Mouse (Mus musculus) 3T3-L1 (cell line): ENCODE data around the gene Gm20388.
"Not testable (repeated sequence)": the region's sequence is repeated elsewhere in the genome, so short reads cannot be mapped to it uniquely, and the experiment has no call there.

Experiments used
- DNase-seq: peaks from one replicate; pipeline ENCODE4 v3.0.0-alpha.2; 2015; ENCODE audit warnings: low read depth, low spot score

Gm20388 gene

DNA sequence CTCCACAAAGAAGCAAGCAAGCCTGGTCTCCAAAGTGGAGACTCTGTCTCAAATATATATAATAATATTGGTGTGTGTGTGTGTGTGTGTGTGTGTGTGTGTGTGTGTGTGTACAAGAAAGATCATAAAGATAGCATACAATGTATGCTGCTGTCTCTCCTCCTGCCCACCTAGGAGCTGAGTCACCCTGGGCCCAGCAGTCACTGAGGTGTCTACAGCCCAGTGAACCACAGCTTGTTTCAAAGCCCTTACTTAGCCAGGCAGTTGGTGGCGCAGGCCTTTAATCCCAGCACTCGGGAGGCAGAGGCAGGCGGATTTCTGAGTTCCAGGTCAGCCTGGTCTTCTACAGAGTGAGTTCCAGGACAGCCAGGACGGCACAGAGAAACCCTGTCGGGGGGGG is 3119.4 kb downstream of the Gm20388 start:
- DNase-seq, result not testable (repeated sequence)

DNA sequence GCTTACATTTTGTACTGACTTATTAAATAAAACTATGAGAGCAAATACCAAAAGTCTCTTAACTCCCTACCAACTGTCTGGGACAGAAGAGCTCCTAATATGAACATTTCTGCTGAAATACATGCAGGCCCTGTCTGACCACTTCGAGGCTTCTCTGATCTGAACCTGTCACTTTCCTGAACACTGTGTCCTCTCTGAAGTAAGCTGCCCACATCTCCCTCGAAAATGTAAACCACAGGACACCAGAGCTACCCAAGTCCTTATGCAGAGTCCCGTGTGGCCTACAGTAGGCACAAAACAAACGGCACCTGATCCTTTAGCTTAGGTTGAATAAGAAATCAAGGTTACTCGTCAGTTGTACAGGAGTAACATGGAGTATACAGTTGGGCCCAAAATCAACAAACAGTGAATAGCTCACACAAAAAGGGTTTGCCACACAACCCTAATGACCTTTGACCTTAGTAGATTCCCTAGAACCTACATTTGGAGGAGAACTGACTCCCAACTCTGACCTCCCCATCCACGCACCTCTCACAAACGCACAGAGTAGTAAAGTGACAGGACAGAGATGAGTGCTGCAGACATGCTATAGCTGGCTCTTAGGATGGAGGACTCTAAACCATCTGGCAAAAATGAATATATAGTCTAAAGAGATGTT is 3120.8 kb downstream of the Gm20388 start:
- DNase-seq, result no peak

DNA sequence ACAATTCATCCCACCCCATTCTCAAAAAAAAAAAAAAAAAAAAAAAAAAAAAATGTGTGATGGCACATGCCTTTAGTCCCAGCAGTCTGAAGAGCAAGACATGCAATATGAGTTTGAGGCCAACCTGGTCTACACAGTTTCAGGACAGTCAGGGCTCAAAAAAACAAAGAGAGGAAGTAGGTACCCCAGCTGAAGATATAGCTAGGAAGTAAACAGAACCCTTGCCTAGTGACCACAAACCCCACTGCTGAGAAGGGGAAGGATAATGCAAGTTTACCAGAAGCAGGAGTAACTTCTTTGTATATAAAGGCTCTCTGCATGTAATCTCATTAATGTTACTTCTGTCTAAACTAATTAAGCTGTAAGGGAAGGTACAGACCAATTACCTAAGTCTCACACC is 3122.1 kb downstream of the Gm20388 start:
- DNase-seq, result no peak

DNA sequence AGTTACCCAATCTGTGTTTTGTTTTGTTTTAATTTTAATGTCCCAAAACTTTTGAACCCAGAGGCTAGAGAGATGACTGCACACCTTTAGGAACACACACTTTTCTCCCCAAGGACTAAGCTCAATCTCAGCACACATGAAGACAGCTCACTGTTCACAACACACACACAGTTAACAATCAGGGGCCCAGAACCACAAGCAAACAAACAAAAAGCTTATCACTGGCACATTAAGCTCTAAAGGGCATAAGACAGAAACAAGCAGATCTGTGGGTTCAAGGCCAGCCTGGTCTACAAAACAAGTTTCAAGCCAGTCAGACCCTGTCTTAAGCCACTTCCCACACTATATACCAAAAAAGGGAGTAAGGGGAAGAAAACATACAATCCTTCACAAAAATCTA is 3122.8 kb downstream of the Gm20388 start:
- DNase-seq, result no peak

DNA sequence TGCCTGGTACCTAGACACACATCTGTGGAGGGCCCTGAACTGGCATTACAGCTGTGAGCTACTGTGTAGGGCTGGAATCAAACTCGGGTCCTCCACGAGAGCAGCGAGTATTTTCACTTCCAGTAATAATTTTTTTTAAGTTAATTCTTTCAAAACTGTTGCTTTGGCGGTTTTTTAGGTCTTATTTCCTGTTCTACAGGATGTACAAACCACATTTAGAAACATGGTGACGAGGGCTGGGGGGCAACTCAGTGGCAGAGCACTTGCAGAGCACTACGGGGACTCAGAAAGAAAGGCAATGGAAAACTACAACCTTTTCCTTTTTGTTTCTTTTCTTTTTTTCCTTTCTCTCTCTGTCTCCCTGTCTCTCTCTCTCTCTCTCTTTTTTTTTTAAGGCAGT is 3123.5 kb downstream of the Gm20388 start:
- DNase-seq, result no peak

DNA sequence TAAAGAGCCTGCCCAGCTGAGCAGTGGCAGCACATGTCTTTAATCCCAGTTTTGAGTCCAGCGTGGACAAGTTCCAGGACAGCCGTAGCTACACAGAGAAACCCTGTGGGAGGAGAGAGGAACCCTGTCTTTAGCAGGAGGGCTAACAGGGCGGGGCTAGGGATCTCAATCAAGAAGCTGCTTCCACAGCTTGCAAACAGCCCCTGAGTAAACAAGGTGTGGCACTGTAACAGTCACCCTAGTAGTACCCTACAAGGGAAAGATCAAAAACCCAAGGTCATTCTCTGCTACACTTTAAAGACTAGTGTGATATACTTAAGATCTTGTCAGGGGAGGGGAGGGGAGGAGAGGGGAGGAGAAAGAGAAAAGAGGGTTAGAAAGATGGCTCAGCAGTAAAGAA is 3126.3 kb downstream of the Gm20388 start:
- peak; percentile 62 for DNase-seq

DNA sequence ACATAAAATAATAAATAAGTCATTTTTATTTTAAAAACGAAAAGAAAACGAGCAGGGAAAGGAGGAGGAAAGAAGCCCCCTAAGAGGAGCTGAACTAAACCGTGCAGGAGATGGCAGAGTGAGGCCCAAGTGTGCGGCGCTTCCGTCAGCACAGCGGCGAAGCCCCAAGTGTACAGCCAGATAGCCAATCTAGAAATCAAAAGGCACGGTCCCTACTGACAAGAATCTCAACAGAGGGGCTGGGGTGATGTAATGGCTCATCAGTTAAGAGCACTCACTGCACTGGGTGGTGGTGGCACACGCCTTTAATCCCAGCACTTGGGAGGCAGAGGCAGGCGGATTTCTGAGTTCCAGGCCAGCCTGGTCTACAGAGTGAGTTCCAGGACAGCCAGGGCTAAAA is 3126.8 kb downstream of the Gm20388 start:
- no peak for DNase-seq

DNA sequence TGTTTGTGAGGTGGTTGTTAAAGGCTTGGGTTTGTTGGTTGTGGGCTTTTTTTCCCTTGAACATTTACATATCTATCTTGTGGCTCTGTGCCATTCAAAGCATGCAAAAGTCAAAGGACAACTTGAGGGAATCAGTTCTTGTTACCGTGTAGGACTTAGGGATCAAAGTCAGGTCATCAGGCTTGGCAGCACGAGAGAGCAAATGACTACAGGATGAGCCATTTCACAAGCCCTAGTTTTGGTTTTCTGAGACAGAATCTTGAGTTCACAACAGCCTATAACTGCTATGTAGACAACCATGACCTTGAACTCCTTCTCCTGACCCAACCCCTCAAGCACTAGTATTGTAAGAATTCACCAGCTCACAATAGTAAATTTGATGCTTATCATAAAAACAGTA is 3127.7 kb downstream of the Gm20388 start:
- DNase-seq, result peak; percentile 22

DNA sequence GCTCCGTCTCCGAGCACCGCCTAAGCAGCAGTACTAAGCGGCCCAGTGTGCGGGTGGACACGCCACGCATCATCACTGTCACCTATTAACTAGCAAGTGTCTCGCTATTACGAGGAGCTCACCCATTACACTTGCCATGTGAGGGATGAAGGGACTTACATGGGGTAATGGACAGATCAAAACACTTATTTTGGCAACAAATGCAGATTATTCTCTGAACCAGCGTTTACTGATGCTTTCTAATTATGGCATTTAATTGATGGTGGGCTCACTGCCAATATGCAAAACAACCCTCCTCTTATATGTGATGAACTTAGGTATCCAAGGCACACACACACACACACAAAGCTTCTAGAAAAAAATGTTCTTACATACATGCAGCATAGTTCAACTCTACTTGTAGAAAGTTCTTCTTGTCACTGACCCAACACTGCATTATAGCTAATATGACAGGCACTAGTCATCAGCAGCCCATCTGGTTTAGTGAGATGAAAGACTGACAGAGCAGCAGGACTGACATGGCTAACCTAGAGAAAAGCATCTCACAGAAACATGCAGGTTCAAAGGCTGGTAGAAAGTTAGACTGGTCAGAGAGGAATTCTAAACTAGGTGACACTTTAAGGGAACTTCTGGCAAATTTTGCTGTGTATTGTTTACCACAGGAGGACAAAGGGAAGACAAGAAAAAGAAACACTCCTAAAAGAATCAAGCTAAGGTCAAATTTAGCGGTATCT is 3128.9 kb downstream of the Gm20388 start:
- no peak for DNase-seq

DNA sequence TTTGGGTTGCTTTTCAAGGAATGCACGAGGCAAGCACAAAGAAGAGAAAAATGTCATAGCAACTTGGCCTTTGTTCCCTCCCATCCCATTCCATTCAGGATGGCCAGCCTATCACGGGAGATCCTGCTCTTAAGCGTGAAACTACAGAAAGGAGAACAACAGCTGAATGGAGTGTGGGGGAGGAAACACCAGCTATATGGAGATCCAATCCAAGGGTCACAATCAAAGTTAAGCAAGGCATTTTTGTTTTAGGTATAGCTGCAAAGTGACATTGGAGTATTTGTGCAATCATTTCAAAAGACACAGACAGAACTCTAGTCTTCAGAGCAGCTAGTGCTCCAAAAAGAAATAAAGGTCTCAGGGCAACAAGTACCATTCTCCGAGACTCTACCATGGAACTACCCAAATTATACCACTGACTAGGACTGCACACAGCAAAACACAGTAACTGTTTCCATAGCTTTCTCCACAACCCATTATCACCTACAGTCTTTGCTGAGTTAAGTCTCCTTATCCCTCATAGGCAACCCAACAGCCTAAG is 3129.5 kb downstream of the Gm20388 start:
- DNase-seq, result peak; percentile 66

DNA sequence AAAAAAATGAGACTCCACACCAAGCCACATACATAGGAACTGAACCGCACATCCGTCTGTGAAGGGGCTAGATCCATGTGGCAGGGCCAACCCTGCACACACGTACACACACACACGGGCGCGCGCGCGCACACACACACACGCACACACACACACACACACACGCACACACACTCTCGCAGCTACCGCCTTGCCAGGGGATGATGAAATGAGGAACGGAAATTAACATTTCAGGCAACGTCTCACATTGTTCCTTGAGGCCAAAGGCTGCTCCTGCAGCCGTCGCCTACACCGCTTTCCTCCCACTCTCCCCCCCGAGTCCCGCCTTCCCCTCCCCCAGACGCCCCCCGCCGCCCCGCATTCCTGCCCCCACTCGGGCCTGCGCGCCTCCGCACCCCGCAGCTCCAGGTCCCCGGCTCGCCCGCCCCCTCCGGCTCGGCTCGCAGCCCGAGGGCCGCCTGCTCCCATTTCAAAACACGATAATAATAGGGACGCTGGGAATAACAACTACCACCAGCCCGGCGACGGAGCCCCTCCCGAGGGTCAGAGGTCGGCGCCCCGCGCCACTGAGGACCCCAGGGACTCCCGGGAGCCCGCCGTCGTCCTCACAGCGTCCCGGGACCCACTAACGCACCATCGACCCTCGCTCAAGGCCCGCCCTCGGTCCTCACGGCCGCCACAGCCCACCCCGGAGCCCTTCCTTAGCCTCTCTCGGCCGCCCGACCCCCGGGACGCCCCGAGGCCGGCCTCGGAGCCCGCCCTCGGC is 3130.6 kb downstream of the Gm20388 start:
- peak; percentile 73 for DNase-seq

DNA sequence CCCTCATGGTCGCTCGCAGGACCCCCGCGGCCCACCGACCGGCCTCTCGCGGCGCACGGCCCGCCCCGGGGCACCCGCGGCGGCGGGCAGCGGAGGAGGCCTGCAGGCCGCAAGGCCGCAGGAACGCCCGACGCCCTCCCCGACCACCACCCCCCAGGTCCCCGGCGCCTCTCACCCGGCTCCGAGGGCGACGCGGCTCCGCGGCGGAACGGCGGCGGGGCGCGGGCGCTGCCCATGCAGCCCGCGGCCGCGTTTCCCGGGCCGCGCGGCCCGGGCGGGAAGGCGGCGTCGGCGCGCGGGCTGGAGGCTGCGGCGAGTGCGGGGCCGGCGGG is 3131.1 kb downstream of the Gm20388 start:
- DNase-seq, result no peak

DNA sequence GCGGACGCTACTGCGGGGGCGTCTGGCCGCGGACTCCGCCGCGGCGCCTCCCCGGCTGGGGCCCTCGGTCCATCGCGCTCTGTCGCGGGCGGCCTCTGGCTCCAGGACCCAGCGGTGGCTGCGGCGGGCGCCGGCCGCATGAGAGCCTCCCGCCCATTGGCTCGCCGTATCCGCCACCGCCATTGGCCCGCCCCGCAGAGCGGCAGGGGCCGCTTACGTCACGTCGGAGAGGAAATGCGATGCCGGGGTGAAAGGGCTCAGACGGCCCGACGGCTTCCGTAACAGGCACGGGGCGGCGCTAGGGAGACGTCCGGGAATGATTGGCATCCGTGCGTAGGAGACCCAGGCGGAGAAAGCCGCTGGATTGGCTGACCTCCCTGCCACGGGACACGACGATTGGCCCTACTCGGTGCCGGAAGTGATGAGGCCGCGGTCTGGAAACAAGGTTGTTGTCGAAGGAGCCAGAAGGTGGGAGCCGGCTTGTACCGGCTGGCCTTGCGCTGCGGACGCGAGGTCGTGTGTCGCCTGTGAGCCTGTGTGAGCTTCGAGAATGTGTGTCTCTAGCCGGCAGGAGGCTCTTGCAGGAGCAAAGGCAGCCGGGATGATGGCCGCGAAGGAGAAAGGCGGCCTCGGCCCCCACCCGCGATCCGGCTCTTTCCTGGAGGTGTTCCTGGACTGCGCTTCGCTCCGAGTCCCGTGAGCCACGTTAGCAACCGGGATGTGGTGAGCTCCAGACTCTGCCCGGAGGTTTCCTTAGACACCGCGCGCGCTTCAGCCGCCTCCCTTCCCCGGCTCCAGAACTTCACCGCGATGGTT is 3131.7 kb downstream of the Gm20388 start, which contains the start of gene Ankrd11:
TSS of gene Ankrd11 (minus strand) at position 120 of the 816 bp plus-strand sequence.
- DNase-seq, result peak; percentile 100

DNA sequence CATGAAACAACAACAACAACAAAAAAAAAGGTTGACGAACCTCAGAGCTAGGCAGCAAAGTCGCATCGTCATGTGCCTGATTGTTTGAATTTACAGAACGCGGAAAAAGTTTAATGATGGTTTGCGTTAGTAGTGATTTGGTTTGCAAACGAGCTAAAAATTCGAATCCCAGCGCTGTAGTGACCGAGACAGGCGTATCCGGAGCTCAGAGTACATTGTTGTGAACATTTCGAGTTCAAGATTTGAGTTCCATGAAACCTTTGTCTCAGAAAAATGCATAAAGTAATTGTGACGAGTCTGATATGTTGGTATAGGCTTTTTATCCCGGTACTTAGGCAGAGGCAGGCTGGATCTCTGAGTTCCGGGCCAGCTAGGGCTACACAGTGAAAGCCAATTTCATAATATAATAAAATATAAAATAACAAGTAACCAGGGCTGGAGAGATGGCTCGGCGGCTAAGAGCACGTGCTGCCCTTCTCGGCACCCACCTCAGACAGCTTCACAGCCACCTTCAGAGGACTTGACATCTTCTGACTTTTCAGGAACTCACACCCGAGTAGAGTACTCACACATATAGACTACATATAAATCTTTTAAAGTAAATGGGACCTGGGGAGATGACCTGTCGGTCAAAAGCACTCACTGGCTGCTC is 3132.5 kb downstream of the Gm20388 start:
- DNase-seq, result peak; percentile 37

DNA sequence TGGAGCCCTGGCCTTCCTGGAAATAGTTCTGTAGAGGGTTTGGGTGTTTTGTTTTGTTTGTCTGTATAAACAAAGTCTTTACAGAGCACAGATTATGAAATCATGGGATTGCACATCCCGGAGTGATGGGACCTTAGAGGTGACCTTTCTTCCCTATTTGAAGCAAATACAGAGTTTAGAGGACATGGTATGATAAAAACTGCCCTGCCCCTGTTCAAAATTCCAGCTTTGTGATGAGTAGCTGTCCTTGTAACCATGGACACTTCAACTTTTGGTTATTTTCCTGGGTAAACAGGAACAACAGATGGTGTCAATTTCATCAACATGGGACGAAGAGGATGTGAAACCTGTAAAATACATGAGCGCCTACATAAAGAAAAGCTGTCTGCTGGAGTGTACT is 3133.3 kb downstream of the Gm20388 start:
- DNase-seq, result no peak

DNA sequence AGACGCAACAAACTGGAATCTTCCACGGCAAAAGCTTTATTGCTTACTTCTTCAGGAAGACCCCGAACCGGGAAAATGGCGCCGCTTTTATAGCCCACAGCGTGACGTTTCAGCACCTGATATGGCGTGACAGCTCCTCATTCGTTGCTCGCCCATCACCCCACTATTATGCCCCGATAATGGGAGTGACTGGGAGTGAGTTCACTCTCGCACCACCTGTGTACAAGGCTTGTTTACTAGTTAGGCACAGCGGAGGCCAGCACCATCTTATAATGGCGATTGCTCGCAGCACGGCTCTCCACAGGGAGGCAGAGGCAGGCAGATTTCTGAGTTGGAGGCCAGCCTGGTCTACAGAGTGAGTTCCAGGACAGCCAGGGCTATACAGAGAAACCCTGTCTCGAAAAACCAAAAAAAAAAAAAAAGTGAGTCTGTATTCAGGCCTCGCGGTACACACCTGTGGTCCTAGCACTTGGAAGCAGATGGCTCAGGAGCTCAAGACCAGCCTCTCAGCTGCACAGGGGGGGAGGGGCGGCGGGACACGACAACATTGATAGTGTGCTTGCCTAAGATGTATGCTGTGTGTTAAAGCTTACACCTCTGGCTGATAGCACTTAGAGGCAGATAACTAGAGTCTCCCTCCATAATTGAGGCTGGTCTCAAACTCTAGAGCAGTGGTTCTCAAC is 3134.2 kb downstream of the Gm20388 start:
- not testable (repeated sequence) for DNase-seq

DNA sequence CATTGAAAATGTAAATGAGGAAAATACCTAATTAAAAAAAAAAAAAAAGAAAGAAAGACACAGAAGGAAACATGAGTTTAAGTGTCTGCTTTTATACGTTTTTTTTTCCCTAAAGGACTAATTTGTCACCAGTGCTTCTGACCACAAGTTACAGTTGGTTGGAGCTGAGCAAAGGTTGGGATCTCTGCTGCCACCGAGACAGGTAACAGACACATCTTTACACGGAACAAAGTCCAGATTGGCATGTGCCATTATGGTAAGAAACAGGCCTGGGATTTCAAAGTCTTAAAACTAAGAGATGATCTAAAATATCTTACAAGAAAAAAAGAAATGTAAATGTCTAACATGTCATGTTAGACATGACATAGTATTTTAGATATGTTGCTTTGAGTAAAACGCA is 3136.1 kb downstream of the Gm20388 start:
- DNase-seq, result no peak

DNA sequence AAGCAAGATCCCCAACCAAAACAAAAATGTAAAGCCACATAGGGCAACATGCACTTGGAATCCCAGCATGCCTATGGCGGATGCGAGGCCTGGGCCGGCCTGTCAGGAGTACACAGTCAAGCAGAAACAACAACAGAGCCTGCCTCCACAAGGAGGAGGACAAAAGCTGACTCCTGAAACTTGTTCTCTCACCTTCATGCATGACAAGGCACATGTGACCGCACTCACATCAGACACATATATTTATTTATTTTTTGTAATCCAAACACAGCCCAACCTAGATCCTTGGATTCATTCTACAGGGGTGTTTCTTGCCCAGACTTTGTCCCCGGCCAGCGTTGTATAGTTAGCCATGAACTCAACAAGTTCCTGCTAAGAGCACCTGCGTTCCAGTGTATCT is 3137.2 kb downstream of the Gm20388 start:
- DNase-seq, result no peak

DNA sequence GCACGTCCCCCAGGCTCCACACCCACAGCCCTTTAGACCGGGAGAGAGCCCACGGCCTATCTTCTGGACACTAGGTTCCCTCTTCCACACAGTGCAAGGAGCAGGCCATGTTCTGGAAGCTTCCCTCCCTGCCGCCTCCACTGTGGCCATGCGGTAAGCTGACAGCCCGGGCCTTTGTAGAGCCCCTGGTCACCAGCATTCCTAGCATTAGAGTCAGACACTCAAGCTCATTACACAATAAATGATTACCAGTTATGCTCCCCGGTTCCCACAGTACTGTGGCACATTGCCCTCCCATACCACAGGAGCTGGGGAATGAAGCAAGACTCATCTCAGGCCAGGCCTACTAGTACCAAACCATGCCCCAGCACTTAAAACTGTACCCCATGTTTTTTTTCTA is 3137.8 kb downstream of the Gm20388 start:
- peak; percentile 67 for DNase-seq

DNA sequence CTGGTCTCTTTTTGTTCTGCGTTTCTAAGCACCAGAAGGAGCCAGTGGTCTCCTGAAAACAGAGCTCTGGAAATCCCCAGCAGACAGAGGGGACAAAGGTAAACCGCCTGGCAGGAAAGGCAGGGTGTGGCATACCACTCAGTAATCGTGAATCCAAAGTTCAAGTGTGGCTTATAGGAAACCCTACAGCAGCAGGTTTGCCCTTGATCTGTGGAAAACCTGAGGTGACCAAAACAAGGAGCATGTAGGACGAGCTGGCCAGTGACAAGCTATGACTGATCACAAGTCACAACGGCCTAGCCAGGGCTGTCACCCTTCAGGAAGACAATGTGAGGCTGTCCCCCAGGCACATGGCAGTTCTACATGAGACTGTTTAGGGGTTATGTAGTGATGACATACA is 3140.8 kb downstream of the Gm20388 start:
- DNase-seq, result no peak
